Mouse (Mus musculus): ENCODE measurements at regions not wholly inside any gene's neighbourhood (a gene's known extent, or its start where the extent isn't known, plus 50 kb on each side); places are given as distances from the start of the nearest gene placed in this dataset.

- no peak for TF ChIP-seq HCFC1 (IDR thresholded peaks at IDR 0.05; ENCODE audit: borderline replicate concordance, insufficient read depth, low read length)
- Histone ChIP-seq H3K27ac (ENCODE audit: insufficient read depth, low read depth, low read length, poor library complexity, severe bottlenecking) (no peak overlapping the region), H3K9me3 (ENCODE audit: control insufficient read depth, insufficient read depth, low read depth, low read length) (no peaks in the 10 kb centered on the region), H3K36me3 (ENCODE audit: control insufficient read depth, insufficient read depth, low read length, poor library complexity, severe bottlenecking) (no peaks in the 10 kb centered on the region), H3K4me3 (ENCODE audit: insufficient read depth in 1 of 2, low read depth in 1 of 2, low read length in 2 of 2, poor library complexity in 1 of 2, severe bottlenecking in 1 of 2) (no peak overlapping the region), H3K4me1 (ENCODE audit: control insufficient read depth in 2 of 2, insufficient read depth in 2 of 2, low read length in 2 of 2, poor library complexity in 1 of 2) (no peaks in the 10 kb centered on the region), H3K9ac (ENCODE audit: insufficient read depth, low read depth, low read length, poor library complexity, severe bottlenecking) (no peak overlapping the region)
- no peak for DNase-seq (ENCODE audit: low read depth, low spot score)
- in situ Hi-C loops (cut with MboI; ENCODE audit: low sequenced_read_pairs in 2 of 2, unreplicated experiment in 2 of 2), result no loop called here
Measured at GRCm38 (mm10) chr12:107291377-107291776, 197.1 kb upstream of the 3110018I06Rik start.

- Histone ChIP-seq H3K27ac (ENCODE audit: insufficient read depth, low read depth, low read length, poor library complexity, severe bottlenecking) (no peak overlapping the region), H3K9me3 (ENCODE audit: control insufficient read depth, insufficient read depth, low read depth, low read length) (no peaks in the 10 kb centered on the region), H3K4me1 (ENCODE audit: control insufficient read depth in 2 of 2, insufficient read depth in 2 of 2, low read length in 2 of 2, poor library complexity in 1 of 2) (no peaks in the 10 kb centered on the region), H3K4me3 (ENCODE audit: insufficient read depth in 1 of 2, low read depth in 1 of 2, low read length in 2 of 2, poor library complexity in 1 of 2, severe bottlenecking in 1 of 2) (no peak overlapping the region), H3K9ac (ENCODE audit: insufficient read depth, low read depth, low read length, poor library complexity, severe bottlenecking) (no peak overlapping the region), H3K36me3 (ENCODE audit: control insufficient read depth, insufficient read depth, low read length, poor library complexity, severe bottlenecking) (no peaks in the 10 kb centered on the region)
- DNase-seq (ENCODE audit: low read depth, low spot score), result no peak
- TF ChIP-seq ZNF384 (IDR thresholded peaks at IDR 0.05; ENCODE audit: low read depth, low read length) (no peak), HCFC1 (IDR thresholded peaks at IDR 0.05; ENCODE audit: borderline replicate concordance, insufficient read depth, low read length) (no peak), MAFK (IDR thresholded peaks at IDR 0.05; ENCODE audit: insufficient read depth, low read depth, low read length) (no peak), ZC3H11A (IDR thresholded peaks at IDR 0.05; ENCODE audit: borderline replicate concordance, low read depth, low read length) (no peak), CHD2 (IDR thresholded peaks at IDR 0.05; ENCODE audit: low read depth, low read length) (no peak)
- in situ Hi-C loops (cut with MboI; ENCODE audit: low sequenced_read_pairs in 2 of 2, unreplicated experiment in 2 of 2), result no loop called here
Measured at GRCm38 (mm10) chr12:107307094-107307740, 181.2 kb upstream of the 3110018I06Rik start.

- DNase-seq (ENCODE audit: low read depth, low spot score), result no peak
- no peak overlapping the region for H3K27ac ChIP-seq (ENCODE audit: insufficient read depth, low read depth, low read length, poor library complexity, severe bottlenecking)
- H3K36me3 ChIP-seq (ENCODE audit: control insufficient read depth, insufficient read depth, low read length, poor library complexity, severe bottlenecking), result no peaks in the 10 kb centered on the region
- no peak for TF ChIP-seq CHD2 (IDR thresholded peaks at IDR 0.05; ENCODE audit: low read depth, low read length)
- TF ChIP-seq ZC3H11A (IDR thresholded peaks at IDR 0.05; ENCODE audit: borderline replicate concordance, low read depth, low read length), result no peak
- TF ChIP-seq ZNF384 (IDR thresholded peaks at IDR 0.05; ENCODE audit: low read depth, low read length), result no peak
- no peak for TF ChIP-seq MAFK (IDR thresholded peaks at IDR 0.05; ENCODE audit: insufficient read depth, low read depth, low read length)
- no peak for TF ChIP-seq HCFC1 (IDR thresholded peaks at IDR 0.05; ENCODE audit: borderline replicate concordance, insufficient read depth, low read length)
- H3K9me3 ChIP-seq (ENCODE audit: control insufficient read depth, insufficient read depth, low read depth, low read length), result no peaks in the 10 kb centered on the region
- no peak overlapping the region for H3K4me3 ChIP-seq (ENCODE audit: insufficient read depth in 1 of 2, low read depth in 1 of 2, low read length in 2 of 2, poor library complexity in 1 of 2, severe bottlenecking in 1 of 2)
- H3K9ac ChIP-seq (ENCODE audit: insufficient read depth, low read depth, low read length, poor library complexity, severe bottlenecking), result no peak overlapping the region
- H3K4me1 ChIP-seq (ENCODE audit: control insufficient read depth in 2 of 2, insufficient read depth in 2 of 2, low read length in 2 of 2, poor library complexity in 1 of 2), result no peaks in the 10 kb centered on the region
- in situ Hi-C loops (cut with MboI; ENCODE audit: low sequenced_read_pairs in 2 of 2, unreplicated experiment in 2 of 2), result no loop called here
Measured at GRCm38 (mm10) chr12:107315446-107315845, 173.0 kb upstream of the 3110018I06Rik start.

GRCm38 (mm10) chr12:107322861-107323260 lies 165.6 kb upstream of the 3110018I06Rik start:
- H3K9ac ChIP-seq (ENCODE audit: insufficient read depth, low read depth, low read length, poor library complexity, severe bottlenecking), result no peak overlapping the region
- no peak for TF ChIP-seq ZC3H11A (IDR thresholded peaks at IDR 0.05; ENCODE audit: borderline replicate concordance, low read depth, low read length)
- TF ChIP-seq HCFC1 (IDR thresholded peaks at IDR 0.05; ENCODE audit: borderline replicate concordance, insufficient read depth, low read length), result no peak
- TF ChIP-seq MAFK (IDR thresholded peaks at IDR 0.05; ENCODE audit: insufficient read depth, low read depth, low read length), result no peak
- no peak for TF ChIP-seq ZNF384 (IDR thresholded peaks at IDR 0.05; ENCODE audit: low read depth, low read length)
- no peak for TF ChIP-seq CHD2 (IDR thresholded peaks at IDR 0.05; ENCODE audit: low read depth, low read length)
- no peak for DNase-seq (ENCODE audit: low read depth, low spot score)
- no peaks in the 10 kb centered on the region for H3K4me1 ChIP-seq (ENCODE audit: control insufficient read depth in 2 of 2, insufficient read depth in 2 of 2, low read length in 2 of 2, poor library complexity in 1 of 2)
- H3K27ac ChIP-seq (ENCODE audit: insufficient read depth, low read depth, low read length, poor library complexity, severe bottlenecking), result no peak overlapping the region
- H3K36me3 ChIP-seq (ENCODE audit: control insufficient read depth, insufficient read depth, low read length, poor library complexity, severe bottlenecking), result no peaks in the 10 kb centered on the region
- no peaks in the 10 kb centered on the region for H3K9me3 ChIP-seq (ENCODE audit: control insufficient read depth, insufficient read depth, low read depth, low read length)
- H3K4me3 ChIP-seq (ENCODE audit: insufficient read depth in 1 of 2, low read depth in 1 of 2, low read length in 2 of 2, poor library complexity in 1 of 2, severe bottlenecking in 1 of 2), result no peak overlapping the region
- in situ Hi-C loops (cut with MboI; ENCODE audit: low sequenced_read_pairs in 2 of 2, unreplicated experiment in 2 of 2), result no loop called here

GRCm38 (mm10) chr12:107326101-107326500 lies 162.3 kb upstream of the 3110018I06Rik start:
- no peaks in the 10 kb centered on the region for H3K36me3 ChIP-seq (ENCODE audit: control insufficient read depth, insufficient read depth, low read length, poor library complexity, severe bottlenecking)
- no peak for TF ChIP-seq CHD2 (IDR thresholded peaks at IDR 0.05; ENCODE audit: low read depth, low read length)
- TF ChIP-seq MAFK (IDR thresholded peaks at IDR 0.05; ENCODE audit: insufficient read depth, low read depth, low read length), result no peak
- TF ChIP-seq HCFC1 (IDR thresholded peaks at IDR 0.05; ENCODE audit: borderline replicate concordance, insufficient read depth, low read length), result no peak
- TF ChIP-seq ZC3H11A (IDR thresholded peaks at IDR 0.05; ENCODE audit: borderline replicate concordance, low read depth, low read length), result no peak
- no peak for TF ChIP-seq ZNF384 (IDR thresholded peaks at IDR 0.05; ENCODE audit: low read depth, low read length)
- H3K9me3 ChIP-seq (ENCODE audit: control insufficient read depth, insufficient read depth, low read depth, low read length), result no peaks in the 10 kb centered on the region
- no peak overlapping the region for H3K27ac ChIP-seq (ENCODE audit: insufficient read depth, low read depth, low read length, poor library complexity, severe bottlenecking)
- no peaks in the 10 kb centered on the region for H3K4me1 ChIP-seq (ENCODE audit: control insufficient read depth in 2 of 2, insufficient read depth in 2 of 2, low read length in 2 of 2, poor library complexity in 1 of 2)
- DNase-seq (ENCODE audit: low read depth, low spot score), result no peak
- no peak overlapping the region for H3K4me3 ChIP-seq (ENCODE audit: insufficient read depth in 1 of 2, low read depth in 1 of 2, low read length in 2 of 2, poor library complexity in 1 of 2, severe bottlenecking in 1 of 2)
- in situ Hi-C loops (cut with MboI; ENCODE audit: low sequenced_read_pairs in 2 of 2, unreplicated experiment in 2 of 2), result no loop called here
- no peak overlapping the region for H3K9ac ChIP-seq (ENCODE audit: insufficient read depth, low read depth, low read length, poor library complexity, severe bottlenecking)

All from ES-E14 (cell line).